Mouse (Mus musculus) ES-E14 (cell line): ENCODE measurements at regions not wholly inside any gene's neighbourhood (a gene's known extent, or its start where the extent isn't known, plus 50 kb on each side); places are given as distances from the start of the nearest gene placed in this dataset.

Experiments
- DNase-seq: peaks from one replicate; pipeline ENCODE4 v3.0.0-alpha.2; 2013; ENCODE audit warnings: low read depth, low spot score
- H3K27ac ChIP-seq: 2 replicates; pipeline ENCODE4 v1.5.1; 2012; ENCODE audit warnings: low read depth, mild to moderate bottlenecking, low read length, moderate library complexity, mixed read lengths; ENCODE audit not compliant: poor library complexity, insufficient read depth, severe bottlenecking
- H3K36me3 ChIP-seq: 2 replicates; pipeline ENCODE4 v1.6.1; 2012; ENCODE audit warnings: mild to moderate bottlenecking, low read length, moderate library complexity, mixed read lengths; ENCODE audit not compliant: control insufficient read depth, poor library complexity, insufficient read depth, severe bottlenecking
- H3K4me1 ChIP-seq, 2 experiments: fragments of 150-350 bp in 1 of 2; sonication (generic) in 1 of 2; 2 replicates each; pipeline ENCODE4 v1.6.1; 2012; ENCODE audit warnings: low read length in 2 of 2, mild to moderate bottlenecking in 1 of 2, mixed read lengths in 1 of 2; ENCODE audit not compliant: control insufficient read depth in 2 of 2, insufficient read depth in 2 of 2, poor library complexity in 1 of 2
- H3K4me3 ChIP-seq, 2 experiments: fragments of 150-350 bp in 1 of 2; sonication (generic) in 1 of 2; 2 replicates each; pipeline ENCODE4 v1.5.1; 2012; ENCODE audit warnings: low read length in 2 of 2, low read depth in 1 of 2, mild to moderate bottlenecking in 1 of 2, mixed read lengths in 1 of 2; ENCODE audit not compliant: insufficient read depth in 1 of 2, poor library complexity in 1 of 2, severe bottlenecking in 1 of 2
- H3K9ac ChIP-seq: 2 replicates; pipeline ENCODE4 v1.6.1; 2012; ENCODE audit warnings: low read depth, mild to moderate bottlenecking, low read length, mixed read lengths; ENCODE audit not compliant: poor library complexity, insufficient read depth, severe bottlenecking
- H3K9me3 ChIP-seq: fragments of 150-350 bp; sonication (generic); 2 replicates; pipeline ENCODE4 v1.6.1; 2012; ENCODE audit warnings: low read depth, mild to moderate bottlenecking, low read length; ENCODE audit not compliant: control insufficient read depth, insufficient read depth
- CHD2 ChIP-seq: IDR thresholded peaks from 2 replicates; pipeline ENCODE4 v1.6.1; 2014; ENCODE audit warnings: mild to moderate bottlenecking, low read depth, low read length, inconsistent platforms
- HCFC1 ChIP-seq: IDR thresholded peaks from 2 replicates; pipeline ENCODE4 v1.6.1; 2012; ENCODE audit warnings: low read length, inconsistent platforms, borderline replicate concordance; ENCODE audit not compliant: insufficient read depth
- MAFK ChIP-seq: IDR thresholded peaks from 2 replicates; pipeline ENCODE4 v1.6.1; 2014; ENCODE audit warnings: mild to moderate bottlenecking, low read depth, low read length, inconsistent platforms; ENCODE audit not compliant: insufficient read depth
- ZC3H11A ChIP-seq: IDR thresholded peaks from 2 replicates; pipeline ENCODE4 v1.6.1; 2012; ENCODE audit warnings: low read depth, mild to moderate bottlenecking, inconsistent platforms, low read length, borderline replicate concordance
- ZNF384 ChIP-seq: IDR thresholded peaks from 2 replicates; pipeline ENCODE4 v1.6.1; 2012; ENCODE audit warnings: low read depth, low read length, inconsistent platforms
- in situ Hi-C, 2 experiments: fragments of 600-800 bp; cut with MboI; formaldehyde crosslinking; loops; one replicate each; pipeline ENCODE4 v1.15.1; 2025; ENCODE audit warnings: low sequenced_read_pairs in 2 of 2, inconsistent platforms in 1 of 2; ENCODE audit not compliant: unreplicated experiment in 2 of 2

DNA sequence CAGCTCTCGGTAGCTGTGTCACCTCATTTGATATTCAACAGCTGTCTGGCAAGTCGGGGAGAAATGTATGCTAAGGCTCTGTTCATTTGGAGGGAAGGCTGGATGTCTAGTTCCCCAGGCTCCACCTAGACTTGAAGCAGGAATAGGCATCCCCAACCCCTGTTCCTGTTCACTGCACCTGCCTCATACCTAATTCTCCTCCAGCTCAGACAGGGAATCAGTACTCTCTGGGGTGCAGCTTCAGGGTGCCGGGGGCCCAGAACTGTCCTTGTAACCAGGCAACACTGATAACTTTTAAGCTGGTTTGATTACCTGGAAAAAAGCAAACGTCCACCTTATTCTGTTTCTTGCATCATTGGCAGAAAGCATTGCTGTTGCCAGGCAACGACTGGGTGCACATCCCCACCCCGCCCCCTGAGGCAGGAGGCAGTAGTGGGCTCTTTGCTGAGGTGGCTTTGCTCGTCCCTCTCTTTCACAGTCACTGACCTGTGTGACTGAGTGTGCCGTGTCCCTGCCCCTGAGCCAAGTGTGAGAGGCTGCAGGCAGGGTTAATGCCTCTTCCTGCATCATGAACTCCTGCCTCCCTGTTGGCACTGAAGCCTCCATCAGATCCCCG is 76.3 kb upstream of the Hdac4 start:
- Histone ChIP-seq H3K4me1 (no peaks in the 10 kb centered on the region), H3K27ac (no peak overlapping the region), H3K9me3 (no peaks in the 10 kb centered on the region), H3K36me3 (no peaks in the 10 kb centered on the region), H3K9ac (no peak overlapping the region), H3K4me3 (no peak overlapping the region)
- no peak for DNase-seq
- no peak for TF ChIP-seq MAFK
- TF ChIP-seq HCFC1: no peak
- TF ChIP-seq ZC3H11A: no peak
- no peak for TF ChIP-seq ZNF384
- TF ChIP-seq CHD2: no peak
- in situ Hi-C loops: no loop called here

DNA sequence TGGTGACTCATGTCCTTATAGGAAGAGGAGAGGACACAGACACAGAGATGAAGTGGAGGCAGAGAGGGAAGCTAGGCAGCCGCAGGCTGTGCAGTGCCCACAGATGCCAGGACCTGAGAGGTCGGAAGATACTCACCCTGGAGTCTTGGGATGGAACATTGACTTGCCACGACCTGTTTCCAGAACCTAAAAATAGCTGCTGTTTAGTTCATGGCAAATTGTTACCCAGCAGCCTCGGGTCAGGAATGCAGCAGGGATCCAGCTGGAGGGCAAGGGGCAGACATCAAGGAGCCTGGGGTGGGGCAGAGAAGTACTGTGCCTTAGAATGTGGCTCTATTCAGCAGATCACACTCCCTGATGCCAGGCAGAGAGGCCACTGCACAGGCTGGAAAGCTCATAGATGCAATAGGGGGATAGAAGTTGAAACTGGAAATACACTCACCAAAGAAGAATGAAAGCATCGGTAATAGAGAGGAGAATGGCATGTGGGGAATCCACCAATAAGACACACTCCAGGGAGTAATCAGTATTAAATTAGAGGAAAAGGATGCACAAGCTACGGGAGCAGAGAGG is 75.1 kb upstream of the Hdac4 start:
- in situ Hi-C loops: no loop called here
- H3K9ac ChIP-seq: no peak overlapping the region
- no peak overlapping the region for H3K27ac ChIP-seq
- no peaks in the 10 kb centered on the region for H3K9me3 ChIP-seq
- DNase-seq: no peak
- H3K36me3 ChIP-seq: no peaks in the 10 kb centered on the region
- no peak overlapping the region for H3K4me3 ChIP-seq
- TF ChIP-seq HCFC1 (no peak), CHD2 (no peak), ZNF384 (no peak)
- H3K4me1 ChIP-seq: no peaks in the 10 kb centered on the region

DNA sequence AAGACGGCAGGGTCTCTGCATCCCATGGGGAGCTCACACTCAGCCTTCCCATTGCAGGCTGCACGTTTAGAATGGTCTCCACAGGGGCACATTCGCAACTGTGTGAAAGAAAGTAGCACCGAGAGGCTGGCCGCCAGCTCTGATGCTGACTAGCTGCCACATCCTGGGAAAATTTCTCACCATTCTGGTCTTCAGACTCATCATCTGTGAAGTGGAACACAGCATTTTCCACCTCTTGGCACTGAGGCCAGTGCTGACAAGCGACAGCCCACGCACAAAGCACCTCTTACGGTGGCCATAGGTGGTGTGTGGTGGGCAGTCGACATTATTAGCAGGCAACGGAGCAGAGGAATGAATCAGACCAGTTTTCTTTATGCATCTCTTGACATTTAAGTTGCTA is 74.0 kb upstream of the Hdac4 start:
- no peak for DNase-seq
- Histone ChIP-seq H3K27ac (no peak overlapping the region), H3K9ac (no peak overlapping the region), H3K4me3 (no peak overlapping the region), H3K36me3 (no peaks in the 10 kb centered on the region), H3K4me1 (no peaks in the 10 kb centered on the region), H3K9me3 (no peaks in the 10 kb centered on the region)
- in situ Hi-C loops: no loop called here
- TF ChIP-seq CHD2 (no peak), HCFC1 (no peak), ZC3H11A (no peak)

DNA sequence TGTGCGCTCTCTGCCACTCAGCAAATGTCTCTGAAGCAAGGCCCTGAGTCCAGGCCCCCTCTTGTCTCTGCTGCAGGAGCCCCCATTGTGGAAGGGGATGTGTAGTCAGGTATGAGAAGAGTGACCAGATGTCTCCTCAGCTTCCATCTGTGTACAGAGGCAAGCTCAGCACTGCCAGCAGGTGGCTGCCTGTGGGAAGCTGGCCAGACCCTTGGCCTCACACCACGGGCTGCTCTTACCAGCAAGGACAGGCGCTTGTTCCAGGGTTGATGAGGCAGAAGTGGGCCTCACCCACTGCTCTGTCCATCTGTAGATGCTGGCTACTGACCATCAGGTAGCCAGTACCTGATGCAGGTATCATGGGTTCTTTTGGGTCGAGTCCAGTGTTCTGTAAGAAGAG is 69.4 kb upstream of the Hdac4 start:
- H3K4me3 ChIP-seq: no peak overlapping the region
- H3K4me1 ChIP-seq: no peaks in the 10 kb centered on the region
- in situ Hi-C loops: no loop called here
- no peaks in the 10 kb centered on the region for H3K9me3 ChIP-seq
- no peak overlapping the region for H3K27ac ChIP-seq
- TF ChIP-seq ZC3H11A (no peak), HCFC1 (no peak), MAFK (no peak), CHD2 (no peak)
- no peak for DNase-seq
- no peaks in the 10 kb centered on the region for H3K36me3 ChIP-seq
- H3K9ac ChIP-seq: no peak overlapping the region
